Mouse (Mus musculus) forebrain, postnatal 0 days (tissue): ENCODE data around the gene Aldh3a1. TPM values are rescaled to one million over a fixed set of nuclear protein-coding genes. Genes with fewer than 3 reads are reported as not detected.

ENCODE experiments used
- ATAC-seq: fragments of 200-750 bp; cut with Nextera tagmentation; 2 replicates; pipeline ENCODE4 v1.8.0; 2017; ENCODE audit warnings: mild to moderate bottlenecking, moderate library complexity
- DNase-seq: peaks from one replicate; pipeline ENCODE4 v3.0.0-alpha.2; 2015
- H3K27ac ChIP-seq: fragments of 300-500 bp; sonication (generic); 2 replicates; pipeline ENCODE4 v1.5.1; 2014; ENCODE audit warnings: low read depth, mild to moderate bottlenecking, antibody characterized with exemption, low read length, moderate library complexity, mixed read lengths
- H3K27me3 ChIP-seq: fragments of 300-500 bp; sonication (generic); 2 replicates; pipeline ENCODE4 v1.6.1; 2014; ENCODE audit warnings: mild to moderate bottlenecking, low read length, mixed read lengths; ENCODE audit not compliant: insufficient read depth
- H3K36me3 ChIP-seq: fragments of 300-500 bp; sonication (generic); 2 replicates; pipeline ENCODE4 v1.6.1; 2014; ENCODE audit warnings: mild to moderate bottlenecking, moderate library complexity; ENCODE audit not compliant: insufficient read depth
- H3K4me1 ChIP-seq: fragments of 300-500 bp; sonication (generic); 2 replicates; pipeline ENCODE4 v1.6.1; 2014; ENCODE audit warnings: antibody characterized with exemption; ENCODE audit not compliant: insufficient read depth
- H3K4me2 ChIP-seq: fragments of 300-500 bp; sonication (generic); 2 replicates; pipeline ENCODE4 v1.6.1; 2014; ENCODE audit warnings: low read depth, mild to moderate bottlenecking, moderate library complexity
- H3K4me3 ChIP-seq: fragments of 300-500 bp; sonication (generic); 2 replicates; pipeline ENCODE4 v1.5.1; 2014; ENCODE audit warnings: low read depth, low read length, mixed read lengths
- H3K9ac ChIP-seq: fragments of 300-500 bp; sonication (generic); 2 replicates; pipeline ENCODE4 v1.6.1; 2014; ENCODE audit warnings: mild to moderate bottlenecking
- H3K9me3 ChIP-seq: fragments of 300-500 bp; sonication (generic); 2 replicates; pipeline ENCODE4 v1.6.1; 2016; ENCODE audit warnings: low read length
- CTCF ChIP-seq: sonication (generic); IDR thresholded peaks from 2 replicates; pipeline ENCODE4 v1.5.1; 2016; ENCODE audit warnings: antibody characterized with exemption, control low read depth, low read depth
- WGBS: fragments of 180-500 bp; shearing (Covaris S2); extraction: QIAGEN DNeasy Blood & Tissue Kit; methylation state at CpG from one replicate; pipeline ENCODE4 v1.1.7; 2014; 5-methylcytosine and 5-hydroxymethylcytosine counted together
- polyA plus RNA-seq: library from polyadenylated mRNA; unstranded; fragments of >200 nt; fragmentation: Nextera tagmentation; extraction: Ambion mirVana; gene quantifications from 2 replicates; pipeline ENCODE4 v1.2.1, GENCODE M21; 2015
- total RNA-seq: library from RNA; depleted of rRNA; stranded (reverse); fragments of >200 nt; gene quantifications from 2 replicates; pipeline ENCODE4 v1.2.3, GENCODE M21; 2014

Aldh3a1 gene
- total and polyA plus RNA-seq, 2 experiments from 2014 or later, result 1.2 TPM; not detected in 1

GRCm38 (mm10) chr11:61208316-61208715 is 979 bp downstream of the Aldh3a1 start:
- no peaks in the 10 kb centered on the region for H3K9me3 ChIP-seq
- no peak overlapping the region for H3K27ac ChIP-seq
- no peak for ATAC-seq
- H3K9ac ChIP-seq, result no peak overlapping the region
- no peaks in the 10 kb centered on the region for H3K36me3 ChIP-seq
- no peak for TF ChIP-seq CTCF
- H3K4me1 ChIP-seq, result no peaks in the 10 kb centered on the region
- no peak overlapping the region for H3K4me3 ChIP-seq
- H3K27me3 ChIP-seq, result no peaks in the 10 kb centered on the region
- 76% methylated on average over 10 of the region's 10 CpGs for WGBS
- DNase-seq, result no peak
- H3K4me2 ChIP-seq, result no peak overlapping the region

DNA sequence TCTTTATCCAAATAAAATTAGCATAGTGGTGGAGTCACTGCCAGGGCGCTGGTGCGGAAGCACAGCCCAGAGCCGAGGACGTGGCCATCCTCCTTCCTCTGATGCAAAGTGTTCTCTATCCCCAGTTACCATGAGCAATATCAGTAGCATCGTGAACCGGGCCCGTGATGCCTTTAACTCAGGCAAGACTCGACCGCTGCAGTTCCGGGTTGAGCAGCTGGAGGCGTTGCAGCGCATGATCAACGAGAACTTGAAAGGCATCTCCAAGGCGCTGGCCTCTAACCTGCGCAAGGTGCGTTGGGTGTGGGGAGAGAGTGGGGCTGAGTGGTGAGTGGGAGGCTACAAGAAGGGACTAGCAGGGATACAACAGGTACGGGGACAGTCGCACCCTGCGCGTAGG is 4.8 kb downstream of the Aldh3a1 start:
- Histone ChIP-seq H3K27ac (no peak overlapping the region), H3K4me2 (no peak overlapping the region), H3K9ac (no peak overlapping the region), H3K4me1 (no peaks in the 10 kb centered on the region), H3K36me3 (no peaks in the 10 kb centered on the region), H3K4me3 (no peak overlapping the region), H3K9me3 (no peaks in the 10 kb centered on the region), H3K27me3 (no peaks in the 10 kb centered on the region)
- peak; percentile 24; the same call in 1 of the 2 replicates for TF ChIP-seq CTCF
- DNase-seq, result no peak
- no peak for ATAC-seq
- WGBS, result 38% methylated on average over 20 of the region's 20 CpGs

DNA sequence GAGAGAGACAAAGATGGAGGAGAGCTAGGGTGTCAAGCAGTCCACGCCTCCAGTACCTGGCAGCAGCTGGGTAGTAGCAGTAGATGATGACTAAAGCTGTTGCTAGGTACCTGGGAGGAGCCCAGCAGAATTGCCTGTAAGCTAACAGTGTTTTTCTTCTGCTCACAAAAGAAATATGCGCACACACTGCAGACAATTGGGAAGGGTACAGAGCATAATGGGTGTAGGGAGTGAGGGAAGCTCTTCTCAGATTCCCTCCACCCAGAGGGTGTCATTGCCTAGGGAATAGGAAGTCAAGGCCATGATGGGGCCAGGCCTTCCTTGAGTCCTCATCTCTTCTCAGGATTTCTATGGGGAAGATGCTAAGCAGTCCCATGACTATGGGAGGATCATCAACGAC is 8.6 kb downstream of the Aldh3a1 start:
- no peak for ATAC-seq
- 91% methylated on average over 3 of the region's 3 CpGs for WGBS

GRCm38 (mm10) chr11:61220156-61220881 is 13.0 kb downstream of the Aldh3a1 start:
- no peaks in the 10 kb centered on the region for H3K4me1 ChIP-seq
- H3K4me3 ChIP-seq, result no peak overlapping the region
- ATAC-seq, result peak; percentile 79
- H3K27me3 ChIP-seq, result no peaks in the 10 kb centered on the region
- TF ChIP-seq CTCF, result peak; percentile 35; the same call in 1 of the 2 replicates
- no peak overlapping the region for H3K4me2 ChIP-seq
- no peaks in the 10 kb centered on the region for H3K36me3 ChIP-seq
- no peaks in the 10 kb centered on the region for H3K9me3 ChIP-seq
- no peak overlapping the region for H3K27ac ChIP-seq
- WGBS, result 73% methylated on average over 9 of the region's 9 CpGs
- no peak overlapping the region for H3K9ac ChIP-seq
- peak; percentile 60 for DNase-seq

More for the DNA sequence above, 8.6 kb downstream of the Aldh3a1 start:
- DNase-seq, result no peak
- no peak for TF ChIP-seq CTCF
- no peak overlapping the region for H3K4me2 ChIP-seq
- H3K9ac ChIP-seq, result no peak overlapping the region
- no peaks in the 10 kb centered on the region for H3K27me3 ChIP-seq
- no peaks in the 10 kb centered on the region for H3K36me3 ChIP-seq
- H3K4me1 ChIP-seq, result no peaks in the 10 kb centered on the region
- no peak overlapping the region for H3K27ac ChIP-seq
- no peak overlapping the region for H3K4me3 ChIP-seq
- H3K9me3 ChIP-seq, result no peaks in the 10 kb centered on the region

DNA sequence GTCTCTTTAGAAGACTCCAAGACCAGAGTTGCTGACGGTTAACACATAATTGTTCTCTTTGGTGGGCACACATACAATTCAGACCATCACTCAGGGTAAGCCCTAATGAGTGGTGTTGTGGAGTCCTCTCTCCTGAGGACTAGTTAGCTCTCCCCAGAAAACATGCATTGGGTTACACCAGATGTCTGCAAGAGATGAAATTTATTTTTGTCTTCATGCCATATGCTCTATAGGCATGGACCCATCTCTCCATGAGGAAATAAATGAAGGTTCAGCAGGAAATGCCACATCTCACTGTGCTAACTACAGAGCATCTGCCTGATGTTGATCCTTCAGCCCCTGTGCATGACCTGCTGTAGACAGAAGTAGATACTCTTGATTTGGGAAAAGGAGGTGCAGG is 14.7 kb downstream of the Aldh3a1 start:
- no peak overlapping the region for H3K4me3 ChIP-seq
- H3K4me1 ChIP-seq, result no peaks in the 10 kb centered on the region
- H3K27me3 ChIP-seq, result no peaks in the 10 kb centered on the region
- TF ChIP-seq CTCF, result no peak
- DNase-seq (no peak), ATAC-seq (no peak)
- no peak overlapping the region for H3K9ac ChIP-seq
- 70% methylated on average over 1 of the region's 1 CpGs for WGBS
- no peak overlapping the region for H3K27ac ChIP-seq
- no peaks in the 10 kb centered on the region for H3K36me3 ChIP-seq
- no peak overlapping the region for H3K4me2 ChIP-seq
- no peaks in the 10 kb centered on the region for H3K9me3 ChIP-seq

- Histone ChIP-seq H3K9ac (no peak overlapping the region), H3K27me3 (no peaks in the 10 kb centered on the region), H3K4me3 (no peak overlapping the region), H3K27ac (no peak overlapping the region), H3K9me3 (no peaks in the 10 kb centered on the region), H3K4me2 (no peak overlapping the region), H3K4me1 (no peaks in the 10 kb centered on the region), H3K36me3 (no peaks in the 10 kb centered on the region)
- no peak for TF ChIP-seq CTCF
- ATAC-seq (no peak), DNase-seq (no peak)
- 85% methylated on average over 9 of the region's 9 CpGs for WGBS
Observed at GRCm38 (mm10) chr11:61222971-61223745, 15.8 kb downstream of the Aldh3a1 start.

GRCm38 (mm10) chr11:61224234-61224744 is 17.0 kb downstream of the Aldh3a1 start:
- H3K4me1 ChIP-seq, result no peaks in the 10 kb centered on the region
- DNase-seq (no peak), ATAC-seq (no peak)
- H3K9me3 ChIP-seq, result no peaks in the 10 kb centered on the region
- 77% methylated on average over 6 of the region's 6 CpGs for WGBS
- no peak for TF ChIP-seq CTCF
- no peaks in the 10 kb centered on the region for H3K27me3 ChIP-seq
- H3K36me3 ChIP-seq, result no peaks in the 10 kb centered on the region
- no peak overlapping the region for H3K27ac ChIP-seq
- no peak overlapping the region for H3K9ac ChIP-seq
- H3K4me3 ChIP-seq, result no peak overlapping the region
- H3K4me2 ChIP-seq, result no peak overlapping the region
